ENCODE assay signal across 8 mouse cellular contexts in genomic region chr8:125053505-125054435, GRCm38 (mm10). TPM values are rescaled to one million over a fixed set of nuclear protein-coding genes. Genes with fewer than 3 reads are reported as not detected.
DNase-seq lines count a peak whose midpoint lies in the region; ATAC-seq and TF ChIP-seq lines count a peak whose summit lies in the region.

TSS of gene Disc1 (plus strand) at chr8:125054195.

- no peaks in the 10 kb centered on the region; the same call in 1 of the 2 replicates for H3K9me3 ChIP-seq in forebrain, embryonic 11.5 days (ENCODE audit: control insufficient read depth, low read length)
- no peaks in the 10 kb centered on the region for H3K9me3 ChIP-seq in heart, postnatal 0 days (replicated peaks; ENCODE audit: control insufficient read depth, low read length)

- H3K4me1 ChIP-seq in forebrain, embryonic 11.5 days (replicated peaks; ENCODE audit: control insufficient read depth, insufficient read depth, low read length) = peaks cover 4% of the 10 kb centered on the region
- no peaks in the 10 kb centered on the region for H3K4me1 ChIP-seq in heart, postnatal 0 days (ENCODE audit: control insufficient read depth, insufficient read depth)

- H3K9ac ChIP-seq in forebrain, embryonic 11.5 days (ENCODE audit: low read length) = peak within 1 kb of the TSS; percentile 29
- peak within 1 kb of the TSS; percentile 63 for H3K9ac ChIP-seq in heart, postnatal 0 days (replicated peaks; ENCODE audit: low read depth, low read length)

- DNase-seq in gastrocnemius, adult 18-20 months (ENCODE audit: low spot score) = peak; percentile 18
- no peak for DNase-seq in gastrocnemius, adult 8-10 months (ENCODE audit: low spot score in 2 of 2)
- DNase-seq in ZHBTc4 (ENCODE audit: low read depth, low spot score) = peak; percentile 47
- DNase-seq in forebrain, embryonic 11.5 days (ENCODE audit: low spot score) = peak; percentile 66
- DNase-seq in heart, postnatal 0 days (ENCODE audit: low spot score) = no peak
- peak; percentile 70 to 78 for DNase-seq in kidney, postnatal 4 days
- DNase-seq in lung, postnatal 36 days = peak; percentile 43
- DNase-seq in right cerebral cortex, postnatal 25 days = peak; percentile 64

- H3K4me3 ChIP-seq in forebrain, embryonic 11.5 days (ENCODE audit: low read depth, low read length) = peak within 1 kb of the TSS; percentile 47
- H3K4me3 ChIP-seq in heart, postnatal 0 days (ENCODE audit: low read depth, low read length) = peak within 1 kb of the TSS; percentile 66

- ATAC-seq in forebrain, embryonic 11.5 days (replicated peaks; ENCODE audit: low FRiP score) = no peak
- ATAC-seq in heart, postnatal 0 days (ENCODE audit: insufficient read depth, low read depth) = peak; percentile 37

- no peak for TF ChIP-seq EP300 in heart, postnatal 0 days (IDR thresholded peaks at IDR 0.05; ENCODE audit: low read depth)

- no peaks in the 10 kb centered on the region for H3K36me3 ChIP-seq in forebrain, embryonic 11.5 days (ENCODE audit: control insufficient read depth, insufficient read depth, low read length)
- H3K36me3 ChIP-seq in heart, postnatal 0 days (replicated peaks; ENCODE audit: control insufficient read depth, insufficient read depth, low read length) = no peaks in the 10 kb centered on the region

- no peak within 1 kb of the TSS for H3K27ac ChIP-seq in forebrain, embryonic 11.5 days (ENCODE audit: low read depth, low read length)
- H3K27ac ChIP-seq in heart, postnatal 0 days (ENCODE audit: low read depth) = peak within 1 kb of the TSS; percentile 79

- no peak for TF ChIP-seq CTCF in heart, postnatal 0 days (IDR thresholded peaks at IDR 0.05; ENCODE audit: low read depth)

- WGBS in forebrain, embryonic 11.5 days = 2% methylated on average over 65 of the region's 65 CpGs
- 2% methylated on average over 58 of the region's 65 CpGs for WGBS in heart, postnatal 0 days

- peaks cover 36% of the 10 kb centered on the region for H3K27me3 ChIP-seq in forebrain, embryonic 11.5 days (ENCODE audit: control insufficient read depth, insufficient read depth, low read length)
- H3K27me3 ChIP-seq in heart, postnatal 0 days (ENCODE audit: control insufficient read depth, insufficient read depth, low read length) = no peaks in the 10 kb centered on the region

- peak within 1 kb of the TSS; percentile 84 for H3K4me2 ChIP-seq in forebrain, embryonic 11.5 days (ENCODE audit: low read depth, low read length, severe bottlenecking)
- H3K4me2 ChIP-seq in heart, postnatal 0 days (ENCODE audit: low read depth, low read length) = peak within 1 kb of the TSS; percentile 78

RNA-seq across cellular contexts. Expression of gene Disc1, which starts in this region (rescaled TPM):
- total RNA-seq in gastrocnemius, adult 18-20 months (2021) = under 1 TPM; 0.71 to 0.85 TPM
- 1 to 10 TPM in 3 of 4 experiments, under 1 TPM in 1; 0.73 to 1.3 (median 1.2) TPM for total RNA-seq in gastrocnemius, adult 8-10 months (2022)
- polyA plus RNA-seq in forebrain, embryonic 11.5 days (2014; fragmentation: Nextera tagmentation; extraction: Ambion mirVana) = 1.0 and 1.3 TPM in 2 replicates
- total RNA-seq in heart, postnatal 0 days (2014; rRNA removed; ENCODE audit: low replicate concordance) = 4.0 and 5.2 TPM in 2 replicates
- 1.2 and 1.3 TPM in 2 replicates for polyA plus RNA-seq in heart, postnatal 0 days (2015; fragmentation: Nextera tagmentation; extraction: Ambion mirVana)

Comparison
In these comparisons a context has a peak if more than half of its experiments do, and no peak if none do; other contexts are left out.
1. Peak in DNase-seq in gastrocnemius, adult 18-20 months; RNA of the gene not detected or under 1 TPM.
2. DNase-seq: peak in ZHBTc4 (single experiment), forebrain, embryonic 11.5 days (single experiment), kidney, postnatal 4 days (2 of 2), lung, postnatal 36 days (single experiment) and right cerebral cortex, postnatal 25 days (single experiment); none in gastrocnemius, adult 8-10 months (0 of 2) and heart, postnatal 0 days (single experiment).